Mouse (Mus musculus) hindbrain, embryonic 14.5 days (tissue): ENCODE data around the gene Gm10840. TPM values are rescaled to one million over a fixed set of nuclear protein-coding genes. Genes with fewer than 3 reads are reported as not detected.

Experiments
- ATAC-seq: fragments of 200-750 bp; cut with Nextera tagmentation; 2 replicates; pipeline ENCODE4 v1.8.0; 2017; ENCODE audit warnings: moderate number of reproducible peaks, mild to moderate bottlenecking, moderate TSS enrichment, moderate library complexity; ENCODE audit not compliant: low FRiP score
- DNase-seq: peaks from one replicate; pipeline ENCODE4 v3.0.0-alpha.2; 2015; ENCODE audit warnings: low spot score
- H3K27ac ChIP-seq: fragments of 300-500 bp; sonication (generic); 2 replicates; pipeline ENCODE4 v1.5.1; 2014; ENCODE audit warnings: mild to moderate bottlenecking, moderate library complexity
- H3K27me3 ChIP-seq: fragments of 300-500 bp; sonication (generic); 2 replicates; pipeline ENCODE4 v1.6.1; 2014; ENCODE audit warnings: mild to moderate bottlenecking, low read length, mixed read lengths; ENCODE audit not compliant: control insufficient read depth, insufficient read depth
- H3K36me3 ChIP-seq: fragments of 300-500 bp; sonication (generic); replicated peaks from 2 replicates; pipeline ENCODE4 v1.6.1; 2014; ENCODE audit not compliant: control insufficient read depth, insufficient read depth
- H3K4me1 ChIP-seq: fragments of 300-500 bp; sonication (generic); replicated peaks from 2 replicates; pipeline ENCODE4 v1.6.1; 2014; ENCODE audit warnings: antibody characterized with exemption, low read length, mixed read lengths; ENCODE audit not compliant: control insufficient read depth, insufficient read depth
- H3K4me2 ChIP-seq: fragments of 300-500 bp; sonication (generic); replicated peaks from 2 replicates; pipeline ENCODE4 v1.6.1; 2014; ENCODE audit warnings: mild to moderate bottlenecking, moderate library complexity
- H3K4me3 ChIP-seq: fragments of 300-500 bp; sonication (generic); replicated peaks from 2 replicates; pipeline ENCODE4 v1.5.1; 2014; ENCODE audit warnings: mild to moderate bottlenecking, low read length
- H3K9ac ChIP-seq: fragments of 300-500 bp; sonication (generic); 2 replicates; pipeline ENCODE4 v1.6.1; 2014
- H3K9me3 ChIP-seq: fragments of 300-500 bp; sonication (generic); 2 replicates; pipeline ENCODE4 v1.6.1; 2016; ENCODE audit warnings: low read length; ENCODE audit not compliant: control insufficient read depth
- WGBS: fragments of 180-500 bp; shearing (Covaris S2); extraction: QIAGEN DNeasy Blood & Tissue Kit; methylation state at CpG from one replicate; pipeline ENCODE4 v1.1.7; 2014; 5-methylcytosine and 5-hydroxymethylcytosine counted together
- polyA plus RNA-seq: library from polyadenylated mRNA; unstranded; fragments of >200 nt; fragmentation: Nextera tagmentation; extraction: Ambion mirVana; gene quantifications from 2 replicates; pipeline ENCODE4 v1.2.1, GENCODE M21; 2014

Gene Gm10840
- polyA plus RNA-seq, 1 experiment from 2014 or later: not detected

GRCm38 (mm10) chr11:106158930-106159215, 1.8 kb upstream of the Gm10840 start:
- Histone ChIP-seq H3K36me3 (peaks cover 51% of the 10 kb centered on the region), H3K4me1 (peaks cover 27% of the 10 kb centered on the region), H3K27ac (peak overlapping the region; percentile 96), H3K27me3 (no peaks in the 10 kb centered on the region), H3K4me3 (peak overlapping the region; percentile 79), H3K4me2 (peak overlapping the region; percentile 96), H3K9me3 (no peaks in the 10 kb centered on the region), H3K9ac (peak overlapping the region; percentile 93)
- WGBS: 45% methylated on average over 9 of the region's 9 CpGs
- ATAC-seq: peak; percentile 15; the same call in 1 of the 2 replicates
- DNase-seq: no peak

DNA sequence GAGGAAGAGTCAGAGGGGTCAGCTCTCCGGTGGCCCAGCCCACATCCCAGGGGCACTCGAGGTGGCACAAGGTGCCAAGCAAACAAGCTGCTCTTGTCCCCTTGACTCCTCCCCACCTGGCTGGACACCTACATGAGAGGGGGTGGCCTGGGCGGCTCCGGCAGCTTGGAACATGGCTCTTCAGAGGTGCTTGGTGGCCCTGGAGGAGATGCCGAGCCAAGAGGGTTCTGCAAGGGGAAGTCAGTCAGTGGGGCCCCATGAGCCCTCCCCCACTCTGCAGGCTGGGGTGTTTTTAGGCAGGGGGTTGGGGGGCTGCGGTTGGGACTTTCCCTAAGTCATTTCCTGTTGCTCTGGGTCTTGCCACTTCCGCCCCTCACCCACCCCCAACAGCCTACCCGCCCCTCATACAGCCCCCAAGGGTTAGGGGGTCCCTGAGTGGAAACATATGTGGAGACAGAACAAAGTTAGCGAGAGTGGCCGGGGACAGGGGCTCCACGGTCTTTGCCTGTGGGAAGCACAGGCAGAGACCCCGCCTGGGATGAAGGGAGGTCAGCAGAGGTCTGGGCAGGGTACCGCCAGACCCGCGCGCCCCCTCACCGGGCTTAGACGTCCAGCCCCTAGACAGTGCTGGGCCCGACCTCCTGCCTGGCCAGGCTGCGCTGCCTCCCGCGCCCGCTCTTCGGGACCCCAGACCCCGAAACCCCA, 1.3 kb upstream of the Gm10840 start:
- DNase-seq (no peak), ATAC-seq (peak; percentile 57)
- Histone ChIP-seq H3K4me3 (peak overlapping the region; percentile 79), H3K27me3 (no peaks in the 10 kb centered on the region), H3K4me1 (peaks cover 27% of the 10 kb centered on the region), H3K36me3 (peaks cover 51% of the 10 kb centered on the region), H3K4me2 (peak overlapping the region; percentile 96), H3K27ac (peak overlapping the region; percentile 96), H3K9ac (peak overlapping the region; percentile 93), H3K9me3 (no peaks in the 10 kb centered on the region)
- 2% methylated on average over 23 of the region's 25 CpGs for WGBS

- no peaks in the 10 kb centered on the region for H3K9me3 ChIP-seq
- DNase-seq (peak; percentile 74), ATAC-seq (peak; percentile 76)
- H3K4me1 ChIP-seq: peaks cover 27% of the 10 kb centered on the region
- peak overlapping the region; percentile 96 for H3K4me2 ChIP-seq
- peak overlapping the region; percentile 96 for H3K27ac ChIP-seq
- under 1% methylated on average over 97 of the region's 106 CpGs for WGBS
- H3K4me3 ChIP-seq: peak overlapping the region; percentile 79
- H3K9ac ChIP-seq: peak overlapping the region; percentile 93
- H3K36me3 ChIP-seq: peaks cover 51% of the 10 kb centered on the region
- no peaks in the 10 kb centered on the region for H3K27me3 ChIP-seq
Measured at GRCm38 (mm10) chr11:106159921-106160840, 469 bp upstream of the Gm10840 start.

GRCm38 (mm10) chr11:106162237-106162636, 1.6 kb downstream of the Gm10840 start:
- Histone ChIP-seq H3K4me1 (peaks cover 27% of the 10 kb centered on the region), H3K36me3 (peaks cover 52% of the 10 kb centered on the region), H3K9me3 (no peaks in the 10 kb centered on the region), H3K9ac (no peak overlapping the region), H3K27ac (0 out of 2 replicates have a peak overlapping the region, but pooled peaks have one; percentile 96), H3K4me3 (no peak overlapping the region), H3K4me2 (no peak overlapping the region), H3K27me3 (no peaks in the 10 kb centered on the region)
- ATAC-seq (no peak), DNase-seq (no peak)
- 88% methylated on average over 2 of the region's 2 CpGs for WGBS

DNA sequence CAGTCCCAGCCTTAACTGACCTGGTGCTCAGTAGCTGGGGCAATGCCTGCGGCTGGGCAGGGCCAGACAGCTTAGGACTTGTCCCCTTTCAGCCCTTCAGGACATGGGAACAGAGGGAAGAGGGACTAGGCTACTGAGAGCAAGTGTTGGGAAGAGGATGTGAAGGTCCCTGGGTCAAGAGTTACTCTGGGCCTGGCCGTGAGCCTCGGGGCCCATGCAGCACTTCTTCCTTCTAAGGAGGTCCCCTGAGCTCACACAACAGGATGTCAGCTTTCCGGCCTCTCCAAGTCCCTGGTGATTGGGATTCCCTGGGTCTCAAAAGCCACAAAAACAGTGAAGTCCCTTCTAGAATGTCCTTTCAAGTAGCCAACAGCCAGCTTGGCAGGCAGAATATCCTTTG, 2.9 kb downstream of the Gm10840 start:
- Histone ChIP-seq H3K4me2 (no peak overlapping the region), H3K27ac (no peak overlapping the region), H3K4me3 (no peak overlapping the region), H3K36me3 (peaks cover 52% of the 10 kb centered on the region), H3K9ac (no peak overlapping the region), H3K27me3 (no peaks in the 10 kb centered on the region), H3K9me3 (no peaks in the 10 kb centered on the region), H3K4me1 (peaks cover 21% of the 10 kb centered on the region)
- no peak for ATAC-seq
- WGBS: 82% methylated on average over 4 of the region's 4 CpGs
- no peak for DNase-seq

GRCm38 (mm10) chr11:106164601-106165180, 4.0 kb downstream of the Gm10840 start:
- Histone ChIP-seq H3K4me2 (no peak overlapping the region), H3K4me3 (no peak overlapping the region), H3K4me1 (peaks cover 11% of the 10 kb centered on the region), H3K27ac (no peak overlapping the region), H3K27me3 (no peaks in the 10 kb centered on the region), H3K9me3 (no peaks in the 10 kb centered on the region), H3K9ac (no peak overlapping the region), H3K36me3 (peaks cover 62% of the 10 kb centered on the region)
- ATAC-seq: no peak
- DNase-seq: no peak
- 94% methylated on average over 16 of the region's 16 CpGs for WGBS

DNA sequence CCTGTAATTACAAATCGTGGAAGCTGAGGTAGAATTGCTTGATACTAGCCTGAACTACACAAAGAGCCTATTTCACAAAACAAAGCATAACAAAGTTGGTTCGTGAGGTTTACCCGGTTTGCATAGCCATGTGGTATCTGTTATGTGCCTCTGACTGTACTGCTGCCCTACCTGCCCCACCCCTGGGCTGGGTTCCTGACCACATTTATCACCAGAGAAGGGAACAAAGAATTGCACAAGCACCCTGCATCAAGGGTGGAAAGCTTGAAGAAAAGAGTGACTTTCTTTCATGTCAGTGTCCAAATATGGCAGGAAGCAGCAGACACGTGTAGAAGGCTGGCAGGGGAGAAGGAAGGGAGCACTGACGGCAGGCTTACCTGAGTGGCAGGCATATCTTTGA, 6.8 kb downstream of the Gm10840 start:
- ATAC-seq (no peak), DNase-seq (no peak)
- Histone ChIP-seq H3K4me2 (no peak overlapping the region), H3K27me3 (no peaks in the 10 kb centered on the region), H3K9me3 (no peaks in the 10 kb centered on the region), H3K9ac (no peak overlapping the region), H3K4me1 (no peaks in the 10 kb centered on the region), H3K36me3 (peaks cover 72% of the 10 kb centered on the region), H3K27ac (no peak overlapping the region), H3K4me3 (no peak overlapping the region)
- 86% methylated on average over 5 of the region's 5 CpGs for WGBS

DNA sequence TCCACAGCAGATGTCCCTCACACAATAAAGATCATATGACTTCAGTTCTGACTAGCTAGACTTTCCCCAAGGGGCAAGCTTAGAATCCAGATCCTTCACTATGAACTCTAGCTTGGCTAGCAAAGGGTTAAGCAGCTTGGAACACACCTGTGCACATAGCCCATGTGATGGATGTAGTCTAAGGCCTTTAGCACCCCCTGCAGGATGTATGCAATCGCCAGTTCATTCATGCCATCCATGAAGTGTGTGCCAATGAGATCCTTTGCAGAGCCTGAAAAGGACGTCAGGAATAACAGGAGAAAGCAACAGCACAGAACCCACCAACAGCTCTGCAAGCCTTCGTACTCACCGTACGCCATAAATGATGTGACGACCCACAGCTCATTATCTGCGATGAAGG, 10.2 kb downstream of the Gm10840 start:
- Histone ChIP-seq H3K27ac (no peak overlapping the region), H3K27me3 (no peaks in the 10 kb centered on the region), H3K9me3 (no peaks in the 10 kb centered on the region), H3K4me1 (no peaks in the 10 kb centered on the region), H3K4me2 (no peak overlapping the region), H3K36me3 (peaks cover 54% of the 10 kb centered on the region), H3K4me3 (no peak overlapping the region), H3K9ac (no peak overlapping the region)
- 78% methylated on average over 7 of the region's 7 CpGs for WGBS
- ATAC-seq (no peak), DNase-seq (no peak)

DNA sequence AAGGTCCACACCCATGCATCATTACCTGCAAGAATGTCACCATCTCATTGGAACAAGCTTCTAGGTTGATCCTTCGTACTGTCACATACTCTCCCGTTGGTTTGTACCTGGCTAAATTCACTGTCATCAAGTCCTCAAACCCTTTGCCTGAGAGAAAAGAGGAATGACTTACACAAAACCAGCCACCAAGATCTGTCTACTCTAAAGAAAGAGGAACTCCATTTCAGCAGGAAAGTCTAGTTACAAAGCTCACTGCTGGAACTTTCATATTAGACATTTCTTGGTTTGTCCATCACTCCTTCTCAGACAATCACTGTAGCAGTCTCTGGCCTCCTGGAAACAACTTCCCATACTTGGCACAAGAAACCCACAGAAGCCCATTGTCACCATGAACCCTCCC, 12.6 kb downstream of the Gm10840 start:
- no peak overlapping the region for H3K4me2 ChIP-seq

More for the DNA sequence above, 12.6 kb downstream of the Gm10840 start:
- Histone ChIP-seq H3K9ac (no peak overlapping the region), H3K27me3 (no peaks in the 10 kb centered on the region), H3K4me3 (no peak overlapping the region), H3K9me3 (no peaks in the 10 kb centered on the region), H3K36me3 (peaks cover 30% of the 10 kb centered on the region), H3K4me1 (no peaks in the 10 kb centered on the region), H3K27ac (no peak overlapping the region)
- 98% methylated on average over 2 of the region's 2 CpGs for WGBS
- DNase-seq (no peak), ATAC-seq (no peak)
